Mouse (Mus musculus): Measurements from ENCODE around the gene Chordc1. TPM values are rescaled to one million over a fixed set of nuclear protein-coding genes. Genes with fewer than 3 reads are reported as not detected.

Chordc1 gene
- polyA plus RNA-seq, 1 experiment from 2014 or later = 128 TPM

GRCm38 (mm10) chr9:18319990-18320389 is 28.1 kb downstream of the Chordc1 start:
- H3K4me3 ChIP-seq (ENCODE audit: low read length) = no peak overlapping the region
- H3K4me1 ChIP-seq (ENCODE audit: control insufficient read depth, insufficient read depth, low read length) = no peaks in the 10 kb centered on the region
- no peak for ATAC-seq (ENCODE audit: low FRiP score, low TSS enrichment)
- H3K36me3 ChIP-seq (ENCODE audit: control insufficient read depth, insufficient read depth, low read length) = peaks cover 5% of the 10 kb centered on the region; the same call in 1 of the 2 replicates
- no peak overlapping the region for H3K27ac ChIP-seq (ENCODE audit: low read depth, low read length)
- H3K27me3 ChIP-seq (ENCODE audit: control insufficient read depth, insufficient read depth, low read length) = no peaks in the 10 kb centered on the region
- 90% methylated on average over 3 of the region's 3 CpGs for WGBS
- H3K9ac ChIP-seq (ENCODE audit: low read depth, low read length) = no peak overlapping the region
- H3K9me3 ChIP-seq (ENCODE audit: control insufficient read depth, low read length) = no peaks in the 10 kb centered on the region
- no peak overlapping the region for H3K4me2 ChIP-seq (replicated peaks; ENCODE audit: low read depth, low read length)

Other genes starting within 250 kb of the Chordc1 start
- gene Naalad2, start 110.9 kb downstream of the Chordc1 start, polyA plus RNA-seq (2014; fragmentation: Nextera tagmentation; extraction: Ambion mirVana) = 4.1 and 4.4 TPM in 2 replicates
- not detected in 2 replicates for gene Ubtfl1, start 112.3 kb downstream of the Chordc1 start, polyA plus RNA-seq (2014; fragmentation: Nextera tagmentation; extraction: Ambion mirVana)
- not detected in 2 replicates for gene Mbd3l2, start 138.5 kb downstream of the Chordc1 start, polyA plus RNA-seq (2014; fragmentation: Nextera tagmentation; extraction: Ambion mirVana)
- 3.8 and 7.8 TPM in 2 replicates for gene Zfp558, start 186.1 kb downstream of the Chordc1 start, polyA plus RNA-seq (2014; fragmentation: Nextera tagmentation; extraction: Ambion mirVana)
- not detected in 2 replicates for gene Mbd3l1, start 186.2 kb downstream of the Chordc1 start, polyA plus RNA-seq (2014; fragmentation: Nextera tagmentation; extraction: Ambion mirVana)